Mouse (Mus musculus) brain, embryonic 14.5 days (tissue): ENCODE measurements around the gene Rtp2. TPM values are rescaled to one million over a fixed set of nuclear protein-coding genes. Genes with fewer than 3 reads are reported as not detected.
A peak's percentile ranks its signal among the peaks of the same experiment; 100 is the strongest.

Experiments used
- DNase-seq: peaks from one replicate; pipeline ENCODE4 v3.0.0-alpha.2; 2011; ENCODE audit warnings: low read depth
- CTCF ChIP-seq: fragments of 200-500 bp; IDR thresholded peaks from 2 replicates; pipeline ENCODE4 v1.5.1; 2012; ENCODE audit warnings: inconsistent platforms, mild to moderate bottlenecking, moderate library complexity, borderline replicate concordance; ENCODE audit not compliant: insufficient read depth, insufficient read length; ENCODE audit errors: extremely low read depth
- POLR2A ChIP-seq: fragments of 200-500 bp; IDR thresholded peaks from 2 replicates; pipeline ENCODE4 v1.6.1; 2012; ENCODE audit warnings: mild to moderate bottlenecking, inconsistent platforms, borderline replicate concordance; ENCODE audit not compliant: poor library complexity, insufficient read depth, insufficient read length, severe bottlenecking; ENCODE audit errors: extremely low read depth
- polyA plus RNA-seq: library from polyadenylated mRNA; depleted of rRNA; stranded (reverse); fragments of >200 nt; gene quantifications from 2 replicates; pipeline ENCODE4 v1.2.3, GENCODE M21; 2012; rRNA removed

Rtp2 gene
- 0.04 and 0.07 TPM in 2 replicates for polyA plus RNA-seq

- no peak for TF ChIP-seq CTCF
- no peak for TF ChIP-seq POLR2A
- DNase-seq, result peak; percentile 17
These were observed at the start of gene Rtp2 for GRCm38 (mm10) chr16:23932294-23932693. TSS of gene Rtp2 (minus strand) at chr16:23932394.

- peak; percentile 48 for DNase-seq
- TF ChIP-seq CTCF, result no peak
- no peak for TF ChIP-seq POLR2A
These were observed 49.0 kb upstream of the Rtp2 start for GRCm38 (mm10) chr16:23980991-23981720.

DNA sequence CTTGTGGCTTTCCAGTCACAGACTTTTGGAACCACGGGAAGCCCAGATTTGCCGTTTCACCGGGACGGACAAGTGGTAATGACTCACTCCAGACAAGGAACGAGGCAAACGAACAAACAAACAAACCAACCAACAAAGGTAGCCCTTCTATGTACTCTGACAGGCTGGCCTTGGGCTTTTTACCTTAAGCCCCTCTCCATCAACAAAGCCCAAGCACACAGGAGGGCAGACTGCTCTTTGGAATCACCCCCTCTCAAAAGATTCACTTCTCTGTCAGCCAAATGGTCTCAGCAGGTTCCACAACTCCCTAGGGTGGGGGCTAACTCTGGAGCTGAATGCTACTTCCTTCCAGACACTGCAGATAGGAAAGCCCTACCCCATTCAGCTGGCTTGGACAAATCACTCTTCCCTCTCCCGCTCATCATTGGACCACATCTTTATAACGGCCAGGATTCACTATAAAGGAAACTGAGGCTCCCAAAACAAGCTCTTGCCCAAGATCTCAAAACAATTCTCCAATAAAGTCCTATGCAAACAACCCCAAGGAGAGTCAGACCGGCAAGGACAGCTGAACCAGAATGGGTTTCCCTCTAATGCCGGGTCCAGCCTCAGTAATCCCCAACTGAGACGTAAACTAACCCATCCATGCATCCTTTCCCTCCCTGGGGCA is 48.1 kb upstream of the Rtp2 start:
- TF ChIP-seq CTCF, result no peak
- TF ChIP-seq POLR2A, result no peak
- DNase-seq, result no peak

DNA sequence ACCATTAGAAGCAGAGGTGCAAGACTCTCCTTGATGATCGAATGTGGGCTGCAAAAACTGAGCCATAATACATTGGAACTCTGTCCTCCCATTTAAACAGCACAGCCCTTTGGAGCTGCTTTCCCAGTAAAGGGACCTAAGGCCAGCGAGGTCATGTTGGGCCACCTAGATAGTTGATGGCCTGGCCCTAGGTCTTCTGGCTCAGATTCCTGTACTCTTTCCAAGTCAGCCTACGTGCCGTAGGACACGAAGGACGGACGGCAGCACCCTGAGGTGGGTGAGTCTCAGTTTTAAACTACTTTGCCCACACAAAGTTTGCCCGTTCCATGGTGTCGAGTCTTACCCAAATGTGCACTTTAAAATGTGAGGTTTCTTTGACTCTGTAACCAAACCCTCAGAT is 47.3 kb upstream of the Rtp2 start:
- TF ChIP-seq CTCF, result no peak
- TF ChIP-seq POLR2A, result no peak
- no peak for DNase-seq

GRCm38 (mm10) chr16:23978495-23978894 is 46.3 kb upstream of the Rtp2 start:
- TF ChIP-seq CTCF, result no peak
- TF ChIP-seq POLR2A, result no peak
- peak; percentile 18 for DNase-seq

DNA sequence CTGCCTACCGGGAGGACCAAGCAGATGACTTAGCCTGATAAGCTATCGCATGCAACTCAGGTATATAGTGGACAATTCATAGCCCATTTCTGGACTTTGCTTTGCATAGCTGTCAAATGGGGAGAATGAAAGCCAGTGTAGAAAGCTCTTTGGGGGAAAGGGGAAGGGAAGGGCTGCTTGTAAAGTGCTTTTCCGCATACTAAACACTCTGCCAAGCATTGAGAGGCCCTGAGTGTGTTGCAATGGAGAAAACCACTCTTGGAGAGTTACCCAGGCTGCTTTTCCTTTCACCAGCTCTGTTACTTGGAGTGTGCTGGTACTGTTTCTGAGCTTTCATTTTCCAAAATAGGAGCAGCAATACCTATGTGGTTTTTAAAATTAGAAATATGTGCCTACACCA is 45.5 kb upstream of the Rtp2 start:
- no peak for TF ChIP-seq CTCF
- no peak for TF ChIP-seq POLR2A
- DNase-seq, result no peak

GRCm38 (mm10) chr16:23976196-23976595 is 44.0 kb upstream of the Rtp2 start:
- DNase-seq, result no peak
- TF ChIP-seq POLR2A (no peak), CTCF (no peak)

- DNase-seq, result no peak
- TF ChIP-seq POLR2A (no peak), CTCF (no peak)
These were observed 41.6 kb upstream of the Rtp2 start for GRCm38 (mm10) chr16:23973635-23974367.

- DNase-seq, result no peak
- no peak for TF ChIP-seq CTCF
- TF ChIP-seq POLR2A, result no peak
These were observed 40.7 kb upstream of the Rtp2 start for GRCm38 (mm10) chr16:23972901-23973300.

DNA sequence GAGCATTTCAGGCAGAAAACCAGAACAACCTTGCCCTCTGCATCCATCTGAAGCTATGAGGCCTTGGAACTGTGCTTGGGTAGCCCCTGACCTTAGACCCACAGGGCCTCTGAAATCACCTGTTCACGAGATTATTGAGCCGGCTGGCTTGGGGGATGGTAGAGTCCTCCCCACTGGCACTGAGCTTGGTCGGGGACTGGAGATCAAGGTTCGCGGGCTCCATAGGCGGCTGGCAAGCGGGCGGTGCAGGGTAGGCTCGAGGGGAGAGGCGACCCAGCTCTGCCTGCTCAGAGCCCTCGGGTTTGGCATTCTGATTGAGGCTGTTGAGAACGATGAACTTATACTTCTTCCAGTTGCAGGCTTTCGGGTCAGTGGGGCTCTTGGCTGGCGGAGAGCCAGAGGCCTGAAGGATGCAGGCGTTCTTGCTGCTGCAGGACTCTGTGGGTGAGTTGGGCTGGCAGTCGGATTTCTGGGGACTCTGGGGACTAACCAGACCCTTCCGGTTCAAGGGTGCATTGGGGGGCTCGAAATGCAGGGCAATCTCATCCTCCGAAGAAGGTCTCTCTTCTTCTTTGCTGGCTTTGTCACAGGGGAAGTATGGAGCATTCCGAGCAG is 40.0 kb upstream of the Rtp2 start:
- TF ChIP-seq CTCF (no peak), POLR2A (no peak)
- DNase-seq, result no peak

DNA sequence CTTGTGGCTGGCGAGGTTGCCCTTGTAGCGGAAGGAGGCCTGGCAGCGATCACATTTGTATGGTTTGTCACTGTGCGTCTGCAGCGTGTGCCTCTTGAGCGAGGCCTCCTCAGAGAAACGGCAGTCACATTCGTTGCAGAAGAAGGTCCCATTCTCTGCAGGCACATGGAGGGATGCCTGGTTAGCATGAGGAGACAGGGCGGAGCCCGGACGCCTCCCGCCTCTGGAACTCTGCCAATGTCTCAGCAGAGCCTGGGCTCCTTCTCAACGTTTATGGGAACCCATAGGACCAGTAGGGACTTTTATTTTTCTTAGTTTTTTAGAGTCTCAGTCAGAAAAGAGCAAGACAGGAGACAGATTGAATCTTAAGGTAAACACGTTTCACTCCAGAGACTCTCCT is 37.7 kb upstream of the Rtp2 start:
- peak; percentile 18 for DNase-seq
- TF ChIP-seq CTCF (no peak), POLR2A (no peak)

- TF ChIP-seq CTCF, result no peak
- no peak for TF ChIP-seq POLR2A
These were observed 36.7 kb upstream of the Rtp2 start for GRCm38 (mm10) chr16:23968888-23969287.

More at GRCm38 (mm10) chr16:23968888-23969287, 36.7 kb upstream of the Rtp2 start:
- DNase-seq, result no peak
